Mouse (Mus musculus) myocyte (in vitro differentiated cells): ENCODE results near the gene Abcf1.

Experiments used
- E2F4 ChIP-seq: IDR thresholded peaks from one replicate; pipeline ENCODE4 v1.6.1; 2011; ENCODE audit warnings: mild to moderate bottlenecking, control low read depth, moderate library complexity; ENCODE audit not compliant: insufficient read depth
- MYOG ChIP-seq, 3 experiments: IDR thresholded peaks; one replicate each; pipeline ENCODE4 v1.6.1; 2011; ENCODE audit warnings: control low read depth in 2 of 3, low read depth in 2 of 3, mild to moderate bottlenecking in 2 of 3; ENCODE audit not compliant: insufficient read length in 2 of 3, control insufficient read depth in 1 of 3, insufficient read depth in 1 of 3
- POLR2A ChIP-seq: IDR thresholded peaks from one replicate; pipeline ENCODE4 v1.6.1; 2011; ENCODE audit warnings: low read depth, mild to moderate bottlenecking, control low read depth, moderate library complexity; ENCODE audit not compliant: insufficient read length
- POLR2AphosphoS2 ChIP-seq: IDR thresholded peaks from one replicate; pipeline ENCODE4 v1.6.1; 2011; ENCODE audit warnings: low read depth, control low read depth; ENCODE audit not compliant: insufficient read length
- REST ChIP-seq: IDR thresholded peaks from one replicate; pipeline ENCODE4 v1.6.1; 2011; ENCODE audit warnings: mild to moderate bottlenecking, control low read depth, moderate library complexity; ENCODE audit not compliant: insufficient read depth, insufficient read length
- SRF ChIP-seq: IDR thresholded peaks from one replicate; pipeline ENCODE4 v1.6.1; 2011; ENCODE audit warnings: low read depth; ENCODE audit not compliant: control insufficient read depth, insufficient read length
- USF1 ChIP-seq: IDR thresholded peaks from one replicate; pipeline ENCODE4 v1.6.1; 2011; ENCODE audit warnings: low read depth, mild to moderate bottlenecking, control low read depth, moderate library complexity

DNA sequence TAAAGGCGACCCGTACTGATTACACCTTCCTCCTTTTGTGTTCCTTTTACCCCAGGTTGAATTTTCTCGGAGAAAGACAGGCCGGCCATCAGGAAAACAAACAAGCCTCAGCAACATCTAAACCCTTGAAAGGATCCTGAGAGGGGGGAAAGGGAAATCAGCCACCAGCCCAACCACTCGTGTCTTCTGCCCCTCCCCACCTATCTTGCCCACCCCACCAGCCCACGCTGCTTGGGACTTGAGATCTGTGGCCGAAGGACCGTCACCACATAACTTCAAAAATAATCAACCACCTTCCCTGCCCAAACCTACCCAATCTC lies 52.5 kb downstream of the Abcf1 start:
- TF ChIP-seq POLR2AphosphoS2: no peak
- TF ChIP-seq POLR2A: no peak
- TF ChIP-seq E2F4: no peak
- no peak for TF ChIP-seq SRF
- TF ChIP-seq MYOG (IDR thresholded peaks at IDR 0.05; ENCODE audit: control insufficient read depth in 1 of 3, insufficient read depth in 1 of 3, insufficient read length in 2 of 3, low read depth in 2 of 3): no peak
- TF ChIP-seq REST: no peak
- TF ChIP-seq USF1: no peak
